Mouse (Mus musculus) liver, adult 2 months (tissue): Measurements from ENCODE around the gene Slc3a2.
"Not testable (repeated sequence)": the region's sequence is repeated elsewhere in the genome, so short reads cannot be mapped to it uniquely, and the experiment has no call there.

Experiments used
- CTCF ChIP-seq: fragments of 200-500 bp; IDR thresholded peaks from 2 replicates; pipeline ENCODE4 v1.5.1; 2011; ENCODE audit warnings: low read depth, low read length, control low read depth
- POLR2A ChIP-seq: fragments of 200-500 bp; IDR thresholded peaks from 2 replicates; pipeline ENCODE4 v1.6.1; 2011; ENCODE audit warnings: low read length, control low read depth; ENCODE audit not compliant: insufficient read depth; ENCODE audit errors: extremely low read depth

DNA sequence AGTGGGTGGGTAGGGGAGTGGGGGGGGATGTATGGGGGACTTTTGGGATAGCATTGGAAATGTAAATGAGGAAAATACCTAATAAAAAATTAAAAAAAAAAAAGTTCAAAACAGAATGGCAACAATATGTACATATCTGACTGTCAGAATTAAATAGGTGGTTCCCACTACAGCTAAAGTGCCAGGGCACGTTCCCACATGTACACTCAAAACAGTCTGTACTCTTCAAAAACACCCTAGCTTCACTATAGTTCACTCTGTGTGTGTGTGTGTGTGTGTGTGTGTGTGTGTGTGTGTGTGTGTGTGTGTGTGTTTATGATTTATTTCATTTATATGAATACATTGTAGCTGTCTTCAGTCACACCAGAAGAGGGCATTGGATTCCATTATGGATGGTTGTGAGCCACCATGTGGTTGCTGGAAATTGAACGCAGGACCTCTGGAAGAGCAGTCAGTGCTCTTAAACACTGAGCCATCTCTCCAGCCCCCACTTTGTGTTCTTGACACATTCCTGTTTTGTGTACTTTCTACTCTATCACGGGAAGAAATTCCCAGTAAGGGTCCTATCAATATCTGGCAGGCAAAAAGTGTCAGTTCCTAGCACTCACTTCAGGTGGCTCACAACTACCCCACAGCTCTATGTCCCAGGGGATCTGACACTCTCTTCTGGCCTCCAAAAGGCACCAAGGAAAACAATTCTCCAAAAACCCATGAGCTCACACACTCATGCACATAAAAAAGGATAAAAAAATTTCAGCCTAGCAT lies 5.3 kb upstream of the Slc3a2 start:
- not testable (repeated sequence) for TF ChIP-seq CTCF, POLR2A
